Mouse (Mus musculus): ENCODE data around the gene Stk10. TPM values are rescaled to one million over a fixed set of nuclear protein-coding genes. Genes with fewer than 3 reads are reported as not detected.

The Stk10 gene
- polyA plus RNA-seq, 1 experiment from 2014 or later, result 2.4 TPM

DNA sequence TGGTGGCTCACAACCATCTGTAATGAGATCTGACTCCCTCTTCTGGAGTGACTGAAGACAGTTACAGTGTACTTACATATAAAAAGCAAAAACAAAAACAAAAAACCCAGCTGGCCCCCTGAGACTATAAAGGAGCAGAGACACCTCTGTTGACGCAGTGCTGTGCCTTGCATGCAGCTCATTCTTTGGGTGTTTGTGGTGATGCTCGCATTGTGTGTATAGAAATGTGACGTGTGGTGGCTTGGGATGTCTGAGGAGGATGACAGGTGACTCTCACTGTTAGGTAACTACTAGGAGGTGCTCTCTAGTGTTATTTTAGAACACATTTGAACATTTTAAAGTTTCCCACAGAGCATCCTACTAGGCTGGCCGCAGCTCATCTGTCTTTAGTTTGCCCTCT, 2.5 kb downstream of the Stk10 start:
- Histone ChIP-seq H3K4me1 (ENCODE audit: control insufficient read depth, insufficient read depth, low read depth, low read length) (peaks cover 11% of the 10 kb centered on the region), H3K27ac (ENCODE audit: low read depth, low read length) (no peak overlapping the region), H3K9me3 (ENCODE audit: control insufficient read depth, low read length) (no peaks in the 10 kb centered on the region), H3K27me3 (replicated peaks; ENCODE audit: control insufficient read depth, insufficient read depth, low read length) (no peaks in the 10 kb centered on the region; the same call in 1 of the 2 replicates), H3K4me3 (ENCODE audit: low read length) (no peak overlapping the region), H3K9ac (ENCODE audit: low read depth, low read length) (no peak overlapping the region), H3K36me3 (ENCODE audit: control insufficient read depth, insufficient read depth, low read length) (no peaks in the 10 kb centered on the region), H3K4me2 (ENCODE audit: low read length) (no peak overlapping the region)
- WGBS, result 92% methylated on average over 4 of the region's 4 CpGs
- no peak for ATAC-seq

- H3K9me3 ChIP-seq (ENCODE audit: control insufficient read depth, low read length), result no peaks in the 10 kb centered on the region
- H3K27me3 ChIP-seq (replicated peaks; ENCODE audit: control insufficient read depth, insufficient read depth, low read length), result no peaks in the 10 kb centered on the region
- 0 out of 2 replicates have a peak, but pooled peaks have one; percentile 19 for ATAC-seq
- no peak overlapping the region for H3K9ac ChIP-seq (ENCODE audit: low read depth, low read length)
- peaks cover 11% of the 10 kb centered on the region for H3K4me1 ChIP-seq (ENCODE audit: control insufficient read depth, insufficient read depth, low read depth, low read length)
- H3K4me3 ChIP-seq (ENCODE audit: low read length), result no peak overlapping the region
- 17% methylated on average over 7 of the region's 7 CpGs for WGBS
- no peak overlapping the region for H3K27ac ChIP-seq (ENCODE audit: low read depth, low read length)
- H3K4me2 ChIP-seq (ENCODE audit: low read length), result no peak overlapping the region
- H3K36me3 ChIP-seq (ENCODE audit: control insufficient read depth, insufficient read depth, low read length), result no peaks in the 10 kb centered on the region
These were observed 3.8 kb downstream of the Stk10 start for GRCm38 (mm10) chr11:32536954-32537353.

DNA sequence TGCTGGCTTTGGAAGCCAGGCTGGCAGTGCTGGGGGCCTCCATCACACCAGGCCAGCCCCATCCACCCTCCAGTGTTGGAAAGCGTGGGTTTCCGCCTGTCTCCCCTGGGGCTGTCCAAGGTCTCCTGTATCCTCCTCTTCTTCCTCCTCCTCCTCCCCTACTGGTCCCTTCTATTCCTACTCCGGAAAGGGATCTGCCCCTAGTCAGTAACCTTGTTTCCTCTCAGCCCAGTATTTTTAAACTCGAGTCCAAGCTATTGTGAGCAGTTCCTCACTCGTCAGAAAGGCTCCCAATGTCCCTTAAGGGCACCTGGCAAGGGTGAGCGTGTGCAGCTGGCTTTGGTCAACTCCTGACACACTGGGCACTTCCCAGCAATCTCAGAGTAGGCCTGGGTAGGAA, 5.3 kb downstream of the Stk10 start:
- Histone ChIP-seq H3K4me2 (ENCODE audit: low read length) (no peak overlapping the region), H3K36me3 (ENCODE audit: control insufficient read depth, insufficient read depth, low read length) (no peaks in the 10 kb centered on the region), H3K4me3 (ENCODE audit: low read length) (no peak overlapping the region), H3K9ac (ENCODE audit: low read depth, low read length) (no peak overlapping the region), H3K9me3 (ENCODE audit: control insufficient read depth, low read length) (no peaks in the 10 kb centered on the region), H3K27ac (ENCODE audit: low read depth, low read length) (no peak overlapping the region), H3K27me3 (replicated peaks; ENCODE audit: control insufficient read depth, insufficient read depth, low read length) (no peaks in the 10 kb centered on the region), H3K4me1 (ENCODE audit: control insufficient read depth, insufficient read depth, low read depth, low read length) (peaks cover 7% of the 10 kb centered on the region)
- 66% methylated on average over 6 of the region's 6 CpGs for WGBS
- no peak for ATAC-seq

GRCm38 (mm10) chr11:32538846-32539245, 5.7 kb downstream of the Stk10 start:
- ATAC-seq, result no peak
- Histone ChIP-seq H3K27ac (ENCODE audit: low read depth, low read length) (no peak overlapping the region), H3K9me3 (ENCODE audit: control insufficient read depth, low read length) (no peaks in the 10 kb centered on the region), H3K4me3 (ENCODE audit: low read length) (no peak overlapping the region), H3K36me3 (ENCODE audit: control insufficient read depth, insufficient read depth, low read length) (no peaks in the 10 kb centered on the region), H3K4me2 (ENCODE audit: low read length) (no peak overlapping the region), H3K9ac (ENCODE audit: low read depth, low read length) (no peak overlapping the region), H3K4me1 (ENCODE audit: control insufficient read depth, insufficient read depth, low read depth, low read length) (peaks cover 4% of the 10 kb centered on the region), H3K27me3 (replicated peaks; ENCODE audit: control insufficient read depth, insufficient read depth, low read length) (no peaks in the 10 kb centered on the region)
- 93% methylated on average over 4 of the region's 4 CpGs for WGBS

DNA sequence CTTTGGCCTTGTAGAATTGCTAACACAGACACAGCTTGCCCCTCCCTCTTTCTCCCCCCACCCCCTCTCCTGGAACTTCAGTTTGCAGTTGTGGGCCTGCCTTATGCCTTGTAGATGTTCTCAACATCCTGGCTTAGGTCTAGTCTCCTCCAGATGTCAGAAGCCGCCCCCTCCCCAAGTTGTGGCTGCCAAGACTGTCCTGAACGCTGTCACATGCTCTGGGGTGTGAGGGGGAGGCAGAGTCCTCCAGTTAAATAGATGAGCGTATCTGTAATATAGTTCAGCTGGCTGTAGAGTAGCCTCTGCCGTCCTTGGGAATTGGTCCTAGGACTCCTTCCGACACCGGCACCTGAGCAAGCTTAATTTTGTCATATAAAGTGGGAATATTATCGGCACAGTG, 6.6 kb downstream of the Stk10 start:
- Histone ChIP-seq H3K4me1 (ENCODE audit: control insufficient read depth, insufficient read depth, low read depth, low read length) (no peaks in the 10 kb centered on the region; the same call in 1 of the 2 replicates), H3K4me2 (ENCODE audit: low read length) (no peak overlapping the region), H3K36me3 (ENCODE audit: control insufficient read depth, insufficient read depth, low read length) (no peaks in the 10 kb centered on the region), H3K9ac (ENCODE audit: low read depth, low read length) (no peak overlapping the region), H3K9me3 (ENCODE audit: control insufficient read depth, low read length) (no peaks in the 10 kb centered on the region), H3K4me3 (ENCODE audit: low read length) (no peak overlapping the region), H3K27ac (ENCODE audit: low read depth, low read length) (no peak overlapping the region), H3K27me3 (replicated peaks; ENCODE audit: control insufficient read depth, insufficient read depth, low read length) (no peaks in the 10 kb centered on the region)
- 87% methylated on average over 7 of the region's 7 CpGs for WGBS
- ATAC-seq, result no peak

GRCm38 (mm10) chr11:32540463-32540862, 7.4 kb downstream of the Stk10 start:
- no peak overlapping the region for H3K4me3 ChIP-seq (ENCODE audit: low read length)
- peaks cover under 1% of the 10 kb centered on the region; the same call in 1 of the 2 replicates for H3K4me1 ChIP-seq (ENCODE audit: control insufficient read depth, insufficient read depth, low read depth, low read length)
- H3K36me3 ChIP-seq (ENCODE audit: control insufficient read depth, insufficient read depth, low read length), result no peaks in the 10 kb centered on the region
- H3K9ac ChIP-seq (ENCODE audit: low read depth, low read length), result no peak overlapping the region
- no peak overlapping the region for H3K27ac ChIP-seq (ENCODE audit: low read depth, low read length)
- H3K9me3 ChIP-seq (ENCODE audit: control insufficient read depth, low read length), result no peaks in the 10 kb centered on the region
- no peak overlapping the region for H3K4me2 ChIP-seq (ENCODE audit: low read length)
- 70% methylated on average over 6 of the region's 6 CpGs for WGBS
- no peak for ATAC-seq
- no peaks in the 10 kb centered on the region for H3K27me3 ChIP-seq (replicated peaks; ENCODE audit: control insufficient read depth, insufficient read depth, low read length)

DNA sequence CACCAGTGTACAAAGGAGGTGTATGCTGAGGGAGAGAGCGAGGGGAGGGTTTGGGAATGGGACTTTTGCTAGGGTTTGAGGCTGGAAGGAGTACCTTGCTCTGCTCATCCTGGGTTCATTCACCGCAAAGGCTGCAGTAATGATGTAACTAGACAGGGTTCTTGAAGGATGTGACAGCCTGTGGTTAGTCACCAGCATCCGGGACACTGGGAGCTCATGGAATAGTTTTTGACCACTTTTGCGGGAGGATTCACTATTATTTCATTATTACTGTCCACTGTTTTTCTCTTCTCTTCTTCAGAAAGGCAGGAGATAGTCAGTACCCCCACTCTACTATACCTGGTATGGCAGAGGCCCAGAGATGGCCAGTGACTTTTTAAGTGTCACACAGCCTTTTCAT, 9.1 kb downstream of the Stk10 start:
- H3K27me3 ChIP-seq (replicated peaks; ENCODE audit: control insufficient read depth, insufficient read depth, low read length), result no peaks in the 10 kb centered on the region
- no peak overlapping the region for H3K4me2 ChIP-seq (ENCODE audit: low read length)
- no peak for ATAC-seq
- H3K36me3 ChIP-seq (ENCODE audit: control insufficient read depth, insufficient read depth, low read length), result no peaks in the 10 kb centered on the region
- H3K9ac ChIP-seq (ENCODE audit: low read depth, low read length), result no peak overlapping the region
- no peaks in the 10 kb centered on the region for H3K9me3 ChIP-seq (ENCODE audit: control insufficient read depth, low read length)
- H3K4me1 ChIP-seq (ENCODE audit: control insufficient read depth, insufficient read depth, low read depth, low read length), result peaks cover 5% of the 10 kb centered on the region; the same call in 1 of the 2 replicates
- H3K4me3 ChIP-seq (ENCODE audit: low read length), result no peak overlapping the region
- H3K27ac ChIP-seq (ENCODE audit: low read depth, low read length), result no peak overlapping the region
- WGBS, result 89% methylated on average over 4 of the region's 4 CpGs

GRCm38 (mm10) chr11:32542687-32543411, 9.7 kb downstream of the Stk10 start:
- no peaks in the 10 kb centered on the region for H3K36me3 ChIP-seq (ENCODE audit: control insufficient read depth, insufficient read depth, low read length)
- 34% methylated on average over 3 of the region's 3 CpGs for WGBS
- no peak overlapping the region for H3K9ac ChIP-seq (ENCODE audit: low read depth, low read length)
- no peak for ATAC-seq
- no peak overlapping the region for H3K4me3 ChIP-seq (ENCODE audit: low read length)
- no peaks in the 10 kb centered on the region for H3K27me3 ChIP-seq (replicated peaks; ENCODE audit: control insufficient read depth, insufficient read depth, low read length)
- peaks cover 5% of the 10 kb centered on the region; the same call in 1 of the 2 replicates for H3K4me1 ChIP-seq (ENCODE audit: control insufficient read depth, insufficient read depth, low read depth, low read length)
- no peak overlapping the region for H3K27ac ChIP-seq (ENCODE audit: low read depth, low read length)
- H3K9me3 ChIP-seq (ENCODE audit: control insufficient read depth, low read length), result no peaks in the 10 kb centered on the region
- H3K4me2 ChIP-seq (ENCODE audit: low read length), result no peak overlapping the region

GRCm38 (mm10) chr11:32544041-32544440, 10.9 kb downstream of the Stk10 start:
- H3K9me3 ChIP-seq (ENCODE audit: control insufficient read depth, low read length), result no peaks in the 10 kb centered on the region
- H3K4me3 ChIP-seq (ENCODE audit: low read length), result no peak overlapping the region
- H3K36me3 ChIP-seq (ENCODE audit: control insufficient read depth, insufficient read depth, low read length), result no peaks in the 10 kb centered on the region
- no peak overlapping the region for H3K4me2 ChIP-seq (ENCODE audit: low read length)
- 89% methylated on average over 6 of the region's 6 CpGs for WGBS
- H3K4me1 ChIP-seq (ENCODE audit: control insufficient read depth, insufficient read depth, low read depth, low read length), result peaks cover 6% of the 10 kb centered on the region; the same call in 1 of the 2 replicates
- H3K27me3 ChIP-seq (replicated peaks; ENCODE audit: control insufficient read depth, insufficient read depth, low read length), result no peaks in the 10 kb centered on the region
- H3K27ac ChIP-seq (ENCODE audit: low read depth, low read length), result no peak overlapping the region
- no peak for ATAC-seq
- H3K9ac ChIP-seq (ENCODE audit: low read depth, low read length), result no peak overlapping the region
